Mouse (Mus musculus): Measurements from ENCODE around the gene Fam13a. TPM values are rescaled to one million over a fixed set of nuclear protein-coding genes. Genes with fewer than 3 reads are reported as not detected.

The Fam13a gene
- polyA plus RNA-seq, 1 experiment from 2014 or later = 9.0 TPM

DNA sequence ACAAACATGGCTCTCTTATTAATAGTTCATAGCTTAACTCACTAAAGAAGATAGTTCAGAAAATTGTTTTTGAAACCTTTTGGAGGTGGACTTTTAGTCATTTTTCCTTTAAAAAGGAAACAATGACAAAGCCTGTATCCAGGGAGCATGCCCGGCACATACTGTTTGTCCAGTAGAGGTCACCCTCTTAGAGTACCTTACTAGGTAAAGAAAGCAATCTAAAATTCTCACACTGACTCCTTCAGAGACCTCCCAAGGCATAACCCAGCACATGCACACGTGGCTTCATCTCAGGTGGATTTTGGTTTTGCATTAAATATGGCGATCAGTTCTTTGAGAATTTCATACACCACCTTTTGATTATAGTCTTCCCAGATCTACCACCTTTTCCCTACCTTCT is 102.7 kb downstream of the Fam13a start:
- no peak for ATAC-seq (ENCODE audit: insufficient number of reproducible peaks, insufficient read depth, low FRiP score, low read depth)
- Histone ChIP-seq H3K4me1 (ENCODE audit: control insufficient read depth in 2 of 2, insufficient read depth in 2 of 2, low read length in 2 of 2) (0 out of 4 replicates have a peak, but pooled peaks cover 0 to 4% of the 10 kb centered on the region in 2 experiments), H3K27me3 (ENCODE audit: control insufficient read depth, insufficient read depth, low read length) (no peaks in the 10 kb centered on the region), H3K36me3 (ENCODE audit: control insufficient read depth, insufficient read depth, low read length) (peaks cover 34% of the 10 kb centered on the region), H3K4me2 (ENCODE audit: low read length) (no peak overlapping the region), H3K27ac (replicated peaks in 1 of 2; ENCODE audit: control insufficient read depth in 1 of 2, insufficient read depth in 1 of 2, low read depth in 2 of 2, low read length in 2 of 2) (no peak overlapping the region), H3K4me3 (ENCODE audit: control insufficient read depth in 1 of 2, insufficient read depth in 1 of 2, low read depth in 1 of 2, low read length in 2 of 2) (no peak overlapping the region), H3K9me3 (ENCODE audit: control insufficient read depth, low read length) (no peaks in the 10 kb centered on the region), H3K9ac (ENCODE audit: low read length) (no peak overlapping the region)
- WGBS = 41% methylated on average over 3 of the region's 3 CpGs

DNA sequence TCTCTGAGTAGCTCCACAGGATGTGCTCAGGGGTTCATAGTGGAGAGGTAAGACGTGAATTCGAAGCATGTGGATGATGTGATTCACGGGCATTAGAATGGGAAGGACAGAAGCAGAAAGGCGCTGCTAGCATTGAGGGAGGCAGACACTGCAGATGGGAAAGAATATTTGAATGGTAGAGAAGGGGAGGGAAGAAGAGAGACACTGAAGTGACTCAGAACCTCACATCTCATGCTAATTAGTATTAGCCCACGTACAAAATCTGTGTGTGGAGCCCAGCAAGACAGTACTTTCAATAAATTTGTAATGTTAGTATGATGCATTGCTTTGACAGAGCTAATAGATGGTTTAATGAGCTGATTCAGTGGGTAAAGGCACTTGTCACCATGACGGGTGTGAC is 103.6 kb downstream of the Fam13a start:
- no peak overlapping the region for H3K9ac ChIP-seq (ENCODE audit: low read length)
- H3K36me3 ChIP-seq (ENCODE audit: control insufficient read depth, insufficient read depth, low read length) = peaks cover 40% of the 10 kb centered on the region
- H3K27ac ChIP-seq (replicated peaks in 1 of 2; ENCODE audit: control insufficient read depth in 1 of 2, insufficient read depth in 1 of 2, low read depth in 2 of 2, low read length in 2 of 2) = no peak overlapping the region
- no peak overlapping the region for H3K4me2 ChIP-seq (ENCODE audit: low read length)
- 0 out of 4 replicates have a peak, but pooled peaks cover 0 to 4% of the 10 kb centered on the region in 2 experiments for H3K4me1 ChIP-seq (ENCODE audit: control insufficient read depth in 2 of 2, insufficient read depth in 2 of 2, low read length in 2 of 2)
- H3K27me3 ChIP-seq (ENCODE audit: control insufficient read depth, insufficient read depth, low read length) = no peaks in the 10 kb centered on the region
- no peak overlapping the region for H3K4me3 ChIP-seq (ENCODE audit: control insufficient read depth in 1 of 2, insufficient read depth in 1 of 2, low read depth in 1 of 2, low read length in 2 of 2)
- 79% methylated on average over 6 of the region's 6 CpGs for WGBS
- no peaks in the 10 kb centered on the region for H3K9me3 ChIP-seq (ENCODE audit: control insufficient read depth, low read length)
- ATAC-seq (ENCODE audit: insufficient number of reproducible peaks, insufficient read depth, low FRiP score, low read depth) = no peak

DNA sequence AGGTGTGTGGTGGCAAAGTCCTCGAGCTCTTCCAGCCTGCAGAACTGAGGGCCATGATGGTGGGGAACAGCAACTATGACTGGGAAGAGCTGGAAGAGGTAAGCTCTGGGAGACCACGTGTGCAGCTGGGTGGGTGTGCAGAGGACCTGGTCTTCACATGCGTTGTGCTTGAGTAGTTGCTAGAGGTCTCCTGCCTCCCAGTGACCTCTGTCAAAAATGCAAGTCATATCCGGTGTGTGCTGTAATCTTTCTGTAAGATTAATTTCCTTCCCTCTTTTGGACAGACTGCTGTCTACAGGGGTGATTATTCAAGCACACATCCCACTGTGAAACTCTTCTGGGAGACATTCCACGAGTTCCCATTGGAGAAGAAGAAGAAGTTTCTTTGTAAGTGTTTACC is 107.9 kb downstream of the Fam13a start:
- peaks cover 41% of the 10 kb centered on the region for H3K36me3 ChIP-seq (ENCODE audit: control insufficient read depth, insufficient read depth, low read length)
- no peak overlapping the region for H3K4me2 ChIP-seq (ENCODE audit: low read length)
- ATAC-seq (ENCODE audit: insufficient number of reproducible peaks, insufficient read depth, low FRiP score, low read depth) = no peak
- no peak overlapping the region for H3K9ac ChIP-seq (ENCODE audit: low read length)
- no peak overlapping the region for H3K27ac ChIP-seq (replicated peaks in 1 of 2; ENCODE audit: control insufficient read depth in 1 of 2, insufficient read depth in 1 of 2, low read depth in 2 of 2, low read length in 2 of 2)
- no peaks in the 10 kb centered on the region for H3K27me3 ChIP-seq (ENCODE audit: control insufficient read depth, insufficient read depth, low read length)
- no peak overlapping the region for H3K4me3 ChIP-seq (ENCODE audit: control insufficient read depth in 1 of 2, insufficient read depth in 1 of 2, low read depth in 1 of 2, low read length in 2 of 2)
- 77% methylated on average over 5 of the region's 5 CpGs for WGBS
- H3K4me1 ChIP-seq (ENCODE audit: control insufficient read depth in 2 of 2, insufficient read depth in 2 of 2, low read length in 2 of 2) = no peaks in the 10 kb centered on the region
- no peaks in the 10 kb centered on the region for H3K9me3 ChIP-seq (ENCODE audit: control insufficient read depth, low read length)

DNA sequence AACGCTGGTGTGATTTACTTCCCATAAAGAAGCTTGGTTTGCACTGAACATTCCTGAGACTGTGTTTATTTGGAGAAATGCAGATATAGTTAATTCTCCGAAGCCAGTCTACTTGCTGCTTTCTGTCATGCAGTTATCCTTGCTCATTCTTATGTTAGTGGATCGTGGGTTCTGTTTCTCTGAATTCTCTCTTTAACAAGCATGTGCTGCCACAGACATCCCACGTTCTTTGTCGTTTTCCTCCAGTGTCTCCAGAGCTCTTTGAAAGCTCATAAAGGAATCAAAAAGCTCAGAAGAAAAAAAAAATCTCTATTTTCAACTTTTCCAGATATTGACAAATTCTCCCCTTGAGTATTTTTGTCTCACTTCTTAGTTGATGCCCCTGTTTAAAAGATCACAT is 110.4 kb downstream of the Fam13a start:
- H3K27ac ChIP-seq (replicated peaks in 1 of 2; ENCODE audit: control insufficient read depth in 1 of 2, insufficient read depth in 1 of 2, low read depth in 2 of 2, low read length in 2 of 2) = no peak overlapping the region

DNA sequence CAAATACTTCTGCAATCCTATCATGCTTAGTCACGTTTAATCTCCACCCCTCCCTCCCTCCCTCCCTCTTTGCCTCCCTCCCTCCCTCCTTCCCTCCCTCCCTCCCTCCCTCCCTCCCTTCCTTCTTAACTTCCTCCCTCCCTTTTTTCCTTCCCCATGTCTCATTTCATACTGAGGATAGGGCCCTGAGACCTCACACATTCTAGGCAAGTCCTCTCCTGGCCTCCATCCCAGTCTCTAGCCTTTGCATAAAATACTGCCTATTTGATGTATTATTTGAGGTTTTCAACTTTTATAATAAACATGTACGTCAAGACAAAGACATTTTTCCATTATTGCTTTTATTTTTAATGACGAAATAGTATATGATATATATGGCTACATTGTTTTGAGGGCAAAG is 110.8 kb downstream of the Fam13a start:
- Histone ChIP-seq H3K27me3 (ENCODE audit: control insufficient read depth, insufficient read depth, low read length) (no peaks in the 10 kb centered on the region), H3K9me3 (ENCODE audit: control insufficient read depth, low read length) (no peaks in the 10 kb centered on the region), H3K4me2 (ENCODE audit: low read length) (no peak overlapping the region), H3K4me3 (ENCODE audit: control insufficient read depth in 1 of 2, insufficient read depth in 1 of 2, low read depth in 1 of 2, low read length in 2 of 2) (no peak overlapping the region), H3K36me3 (ENCODE audit: control insufficient read depth, insufficient read depth, low read length) (peaks cover 25% of the 10 kb centered on the region), H3K4me1 (ENCODE audit: control insufficient read depth in 2 of 2, insufficient read depth in 2 of 2, low read length in 2 of 2) (no peaks in the 10 kb centered on the region), H3K9ac (ENCODE audit: low read length) (no peak overlapping the region), H3K27ac (replicated peaks in 1 of 2; ENCODE audit: control insufficient read depth in 1 of 2, insufficient read depth in 1 of 2, low read depth in 2 of 2, low read length in 2 of 2) (no peak overlapping the region)
- no peak for ATAC-seq (ENCODE audit: insufficient number of reproducible peaks, insufficient read depth, low FRiP score, low read depth)
- 71% methylated on average over 3 of the region's 3 CpGs for whole genome bisulfite sequencing

More for the DNA sequence above, 110.4 kb downstream of the Fam13a start:
- ATAC-seq (ENCODE audit: insufficient number of reproducible peaks, insufficient read depth, low FRiP score, low read depth) = no peak
- no peaks in the 10 kb centered on the region for H3K9me3 ChIP-seq (ENCODE audit: control insufficient read depth, low read length)
- H3K4me3 ChIP-seq (ENCODE audit: control insufficient read depth in 1 of 2, insufficient read depth in 1 of 2, low read depth in 1 of 2, low read length in 2 of 2) = no peak overlapping the region
- no peaks in the 10 kb centered on the region for H3K27me3 ChIP-seq (ENCODE audit: control insufficient read depth, insufficient read depth, low read length)
- H3K4me1 ChIP-seq (ENCODE audit: control insufficient read depth in 2 of 2, insufficient read depth in 2 of 2, low read length in 2 of 2) = no peaks in the 10 kb centered on the region
- H3K9ac ChIP-seq (ENCODE audit: low read length) = no peak overlapping the region
- whole genome bisulfite sequencing = 86% methylated on average over 5 of the region's 5 CpGs
- peaks cover 29% of the 10 kb centered on the region for H3K36me3 ChIP-seq (ENCODE audit: control insufficient read depth, insufficient read depth, low read length)
- H3K4me2 ChIP-seq (ENCODE audit: low read length) = no peak overlapping the region

DNA sequence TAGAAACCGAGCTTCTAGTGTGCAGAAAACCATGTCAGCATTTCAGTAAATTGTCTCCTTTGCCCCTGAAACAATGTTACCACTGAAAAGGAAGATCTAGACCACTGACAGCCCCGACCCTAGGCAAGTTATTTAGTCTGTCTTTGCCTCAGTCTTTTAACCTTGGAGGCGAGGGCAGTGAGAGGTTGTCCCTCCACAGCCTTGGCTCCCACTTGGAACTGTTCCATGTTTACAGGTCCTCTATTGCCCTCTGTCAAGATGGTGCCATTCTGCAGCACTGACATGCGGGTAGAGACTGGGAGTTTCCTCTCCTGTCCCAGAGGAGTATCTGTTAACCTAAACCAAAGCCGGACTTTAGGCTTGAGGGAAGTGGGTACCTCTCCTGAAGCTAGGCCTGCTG is 111.5 kb downstream of the Fam13a start:
- H3K4me1 ChIP-seq (ENCODE audit: control insufficient read depth in 2 of 2, insufficient read depth in 2 of 2, low read length in 2 of 2) = no peaks in the 10 kb centered on the region
- H3K4me2 ChIP-seq (ENCODE audit: low read length) = no peak overlapping the region
- H3K4me3 ChIP-seq (ENCODE audit: control insufficient read depth in 1 of 2, insufficient read depth in 1 of 2, low read depth in 1 of 2, low read length in 2 of 2) = no peak overlapping the region
- no peaks in the 10 kb centered on the region for H3K9me3 ChIP-seq (ENCODE audit: control insufficient read depth, low read length)
- no peak for ATAC-seq (ENCODE audit: insufficient number of reproducible peaks, insufficient read depth, low FRiP score, low read depth)
- WGBS = 85% methylated on average over 5 of the region's 5 CpGs
- H3K9ac ChIP-seq (ENCODE audit: low read length) = no peak overlapping the region
- H3K27me3 ChIP-seq (ENCODE audit: control insufficient read depth, insufficient read depth, low read length) = no peaks in the 10 kb centered on the region
- H3K36me3 ChIP-seq (ENCODE audit: control insufficient read depth, insufficient read depth, low read length) = peaks cover 20% of the 10 kb centered on the region
- no peak overlapping the region for H3K27ac ChIP-seq (replicated peaks in 1 of 2; ENCODE audit: control insufficient read depth in 1 of 2, insufficient read depth in 1 of 2, low read depth in 2 of 2, low read length in 2 of 2)

DNA sequence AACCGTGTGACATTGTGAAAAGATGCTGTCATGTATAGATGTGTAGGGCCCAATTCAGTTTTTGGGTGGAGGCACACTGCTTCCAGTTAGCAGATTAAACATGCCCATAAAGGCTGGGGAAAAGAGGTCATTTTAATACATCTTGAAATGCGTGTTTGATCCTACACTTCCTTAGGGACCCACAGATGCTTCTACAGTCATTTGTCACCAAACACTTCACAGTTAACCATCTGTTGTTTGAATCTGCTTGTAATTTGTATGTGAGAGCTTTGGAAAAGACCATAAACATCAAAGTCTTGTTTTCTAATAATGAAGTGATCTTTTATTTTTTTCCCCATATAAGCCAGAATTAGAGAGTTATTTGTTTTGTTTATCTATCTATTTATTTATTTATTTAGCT is 116.6 kb downstream of the Fam13a start:
- peaks cover 16% of the 10 kb centered on the region for H3K9me3 ChIP-seq (ENCODE audit: control insufficient read depth, low read length)
- no peak for ATAC-seq (ENCODE audit: insufficient number of reproducible peaks, insufficient read depth, low FRiP score, low read depth)
- H3K36me3 ChIP-seq (ENCODE audit: control insufficient read depth, insufficient read depth, low read length) = peaks cover 28% of the 10 kb centered on the region
- H3K4me3 ChIP-seq (ENCODE audit: control insufficient read depth in 1 of 2, insufficient read depth in 1 of 2, low read depth in 1 of 2, low read length in 2 of 2) = no peak overlapping the region
- 85% methylated on average over 2 of the region's 2 CpGs for WGBS
- H3K4me1 ChIP-seq (ENCODE audit: control insufficient read depth in 2 of 2, insufficient read depth in 2 of 2, low read length in 2 of 2) = peaks cover 0 to 2% of the 10 kb centered on the region in 2 experiments; a peak in 1 of 4 replicates
- no peak overlapping the region for H3K9ac ChIP-seq (ENCODE audit: low read length)
- no peak overlapping the region for H3K4me2 ChIP-seq (ENCODE audit: low read length)
- no peaks in the 10 kb centered on the region for H3K27me3 ChIP-seq (ENCODE audit: control insufficient read depth, insufficient read depth, low read length)
- no peak overlapping the region for H3K27ac ChIP-seq (replicated peaks in 1 of 2; ENCODE audit: control insufficient read depth in 1 of 2, insufficient read depth in 1 of 2, low read depth in 2 of 2, low read length in 2 of 2)

DNA sequence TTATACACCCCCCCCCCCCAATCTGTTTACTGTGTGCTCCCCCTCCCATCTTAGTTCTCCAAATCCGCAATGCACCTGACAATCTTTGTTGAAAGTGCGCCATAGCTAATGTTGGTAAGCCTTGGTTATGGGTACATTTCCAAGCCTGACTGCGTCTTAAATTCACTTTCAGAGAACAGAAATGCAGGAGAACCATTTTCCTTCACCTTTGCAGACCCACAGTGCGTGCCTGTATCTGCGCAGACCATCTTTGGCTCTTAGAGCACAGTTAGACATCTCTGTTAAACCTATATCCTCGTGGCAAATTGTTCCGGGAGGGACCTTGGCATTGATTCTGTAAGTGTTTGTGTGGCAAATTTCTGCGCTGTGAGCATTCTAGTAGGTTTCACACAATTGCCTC is 117.0 kb downstream of the Fam13a start:
- ATAC-seq (ENCODE audit: insufficient number of reproducible peaks, insufficient read depth, low FRiP score, low read depth) = no peak
- peaks cover 16% of the 10 kb centered on the region for H3K9me3 ChIP-seq (ENCODE audit: control insufficient read depth, low read length)
- H3K4me1 ChIP-seq (ENCODE audit: control insufficient read depth in 2 of 2, insufficient read depth in 2 of 2, low read length in 2 of 2) = peaks cover 0 to 2% of the 10 kb centered on the region in 2 experiments; a peak in 1 of 4 replicates
- H3K9ac ChIP-seq (ENCODE audit: low read length) = no peak overlapping the region
- H3K36me3 ChIP-seq (ENCODE audit: control insufficient read depth, insufficient read depth, low read length) = peaks cover 28% of the 10 kb centered on the region
- 88% methylated on average over 8 of the region's 8 CpGs for WGBS
- peak overlapping the region in 1 of 2 experiments; percentile 37; a peak in 1 of 4 replicates for H3K4me3 ChIP-seq (ENCODE audit: control insufficient read depth in 1 of 2, insufficient read depth in 1 of 2, low read depth in 1 of 2, low read length in 2 of 2)
- H3K27me3 ChIP-seq (ENCODE audit: control insufficient read depth, insufficient read depth, low read length) = no peaks in the 10 kb centered on the region
- H3K27ac ChIP-seq (replicated peaks in 1 of 2; ENCODE audit: control insufficient read depth in 1 of 2, insufficient read depth in 1 of 2, low read depth in 2 of 2, low read length in 2 of 2) = no peak overlapping the region
- peak overlapping the region; percentile 67 for H3K4me2 ChIP-seq (ENCODE audit: low read length)
